Mouse (Mus musculus): ENCODE measurements at regions not wholly inside any gene's neighbourhood (a gene's known extent, or its start where the extent isn't known, plus 50 kb on each side); places are given as distances from the start of the nearest gene placed in this dataset.

GRCm38 (mm10) chr15:56604266-56604665 is 873.2 kb downstream of the Slc22a22 start:
- TF ChIP-seq CTCF (IDR thresholded peaks at IDR 0.05; ENCODE audit: borderline replicate concordance, insufficient read depth, low read depth, low read length) = no peak
- no peak for TF ChIP-seq POLR2A (IDR thresholded peaks at IDR 0.05; ENCODE audit: borderline replicate concordance, insufficient read depth, low read length)
